ENCODE assay signal across 8 mouse cellular contexts in genomic region chr19:4928781-4929180, GRCm38 (mm10). TPM values are rescaled to one million over a fixed set of nuclear protein-coding genes. Genes with fewer than 3 reads are reported as not detected.
DNase-seq lines count a peak whose midpoint lies in the region; ATAC-seq lines count a peak whose summit lies in the region.

No protein-coding gene starts in this region.

- peaks cover 25% of the 10 kb centered on the region for H3K36me3 ChIP-seq in hindbrain, embryonic 12.5 days

- no peaks in the 10 kb centered on the region for H3K9me3 ChIP-seq in hindbrain, embryonic 12.5 days (replicated peaks)

- peak overlapping the region; percentile 84 for H3K4me2 ChIP-seq in hindbrain, embryonic 12.5 days (replicated peaks)

- WGBS in hindbrain, embryonic 12.5 days: 62% methylated on average over 5 of the region's 5 CpGs

- no peak; the same call in 1 of the 2 replicates for ATAC-seq in hindbrain, embryonic 12.5 days (ENCODE audit: low FRiP score)

- H3K27ac ChIP-seq in hindbrain, embryonic 12.5 days: peak overlapping the region; percentile 84

- H3K4me3 ChIP-seq in hindbrain, embryonic 12.5 days: peak overlapping the region; percentile 66

- intact Hi-C loops in left cerebral cortex, postnatal 25 days (cut with DNase I): no loop called here

- DNase-seq in adrenal gland, adult 2 months: peak; percentile 38
- DNase-seq in adrenal gland, postnatal 25 days: no peak
- DNase-seq in ovary, postnatal 36 days (ENCODE audit: low spot score): peak; percentile 29
- DNase-seq in ovary, postnatal 10 days (ENCODE audit: low spot score): no peak
- peak; percentile 24 for DNase-seq in lung, postnatal 36 days
- DNase-seq in spleen, postnatal 4 days (ENCODE audit: low spot score in 2 of 2): no peak
- DNase-seq in left cerebral cortex, postnatal 25 days (ENCODE audit: low spot score in 2 of 2): no peak

- H3K27me3 ChIP-seq in hindbrain, embryonic 12.5 days: 0 out of 2 replicates have a peak, but pooled peaks cover 3% of the 10 kb centered on the region

- H3K4me1 ChIP-seq in hindbrain, embryonic 12.5 days: peaks cover 23% of the 10 kb centered on the region

- peak overlapping the region; percentile 64 for H3K9ac ChIP-seq in hindbrain, embryonic 12.5 days

RNA-seq across cellular contexts. Expression of gene Dpp3, which starts 0.7 kb away (rescaled TPM):
- total RNA-seq in adrenal gland, adult 2 months (2021): 100 to 1,000 TPM in 1 of 2 experiments, 10 to 100 TPM in 1; 93.0 to 104 TPM
- 259 and 313 TPM in 2 replicates for polyA plus RNA-seq in adrenal gland, adult 2 months (2012; rRNA removed)
- total RNA-seq in adrenal gland, postnatal 25 days (2021): 102 and 126 TPM in 2 replicates
- polyA plus RNA-seq in hindbrain, embryonic 12.5 days (2016; fragmentation: Nextera tagmentation; extraction: Ambion mirVana): 167 TPM in 2 replicates
- total RNA-seq in left cerebral cortex, postnatal 25 days (2021): 10 to 100 TPM; 43.6 to 44.4 TPM

RNA-seq across cellular contexts. Expression of gene Peli3, which starts 14.1 kb away (rescaled TPM):
- total RNA-seq in adrenal gland, adult 2 months (2021): 10 to 100 TPM in 1 of 2 experiments, 1 to 10 TPM in 1; 8.9 to 11.8 TPM
- 15.4 and 16.5 TPM in 2 replicates for polyA plus RNA-seq in adrenal gland, adult 2 months (2012; rRNA removed)
- 8.4 and 11.4 TPM in 2 replicates for total RNA-seq in adrenal gland, postnatal 25 days (2021)
- 6.5 and 6.7 TPM in 2 replicates for polyA plus RNA-seq in hindbrain, embryonic 12.5 days (2016; fragmentation: Nextera tagmentation; extraction: Ambion mirVana)
- 10 to 100 TPM; 19.6 to 26.1 TPM for total RNA-seq in left cerebral cortex, postnatal 25 days (2021)

RNA-seq across cellular contexts. Expression of gene Bbs1, which starts 22.4 kb away (rescaled TPM):
- total RNA-seq in adrenal gland, adult 2 months (2021): 10 to 100 TPM in 1 of 2 experiments, 1 to 10 TPM in 1; 5.9 to 13.9 TPM
- 6.1 and 6.2 TPM in 2 replicates for polyA plus RNA-seq in adrenal gland, adult 2 months (2012; rRNA removed)
- 8.4 and 12.3 TPM in 2 replicates for total RNA-seq in adrenal gland, postnatal 25 days (2021)
- 7.2 and 9.8 TPM in 2 replicates for polyA plus RNA-seq in hindbrain, embryonic 12.5 days (2016; fragmentation: Nextera tagmentation; extraction: Ambion mirVana)
- total RNA-seq in left cerebral cortex, postnatal 25 days (2021): 10 to 100 TPM; 41.5 to 44.1 TPM

RNA-seq across cellular contexts. Expression of gene Mrpl11, which starts 33.2 kb away (rescaled TPM):
- 10 to 100 TPM; 43.1 to 60.6 TPM for total RNA-seq in adrenal gland, adult 2 months (2021)
- polyA plus RNA-seq in adrenal gland, adult 2 months (2012; rRNA removed): 16.3 and 19.7 TPM in 2 replicates
- 51.7 and 51.8 TPM in 2 replicates for total RNA-seq in adrenal gland, postnatal 25 days (2021)
- polyA plus RNA-seq in hindbrain, embryonic 12.5 days (2016; fragmentation: Nextera tagmentation; extraction: Ambion mirVana): 116 and 124 TPM in 2 replicates
- total RNA-seq in left cerebral cortex, postnatal 25 days (2021): 10 to 100 TPM; 52.6 to 58.0 TPM

RNA-seq across cellular contexts. Expression of gene Zdhhc24, which starts 50.3 kb away (rescaled TPM):
- total RNA-seq in adrenal gland, adult 2 months (2021): 10 to 100 TPM; 16.7 to 21.8 TPM
- 78.3 and 80.4 TPM in 2 replicates for polyA plus RNA-seq in adrenal gland, adult 2 months (2012; rRNA removed)
- 21.0 and 23.3 TPM in 2 replicates for total RNA-seq in adrenal gland, postnatal 25 days (2021)
- 21.1 and 21.4 TPM in 2 replicates for polyA plus RNA-seq in hindbrain, embryonic 12.5 days (2016; fragmentation: Nextera tagmentation; extraction: Ambion mirVana)
- 10 to 100 TPM; 25.0 to 25.9 TPM for total RNA-seq in left cerebral cortex, postnatal 25 days (2021)

Comparison
In these comparisons a context has a peak if more than half of its experiments do, and no peak if none do; other contexts are left out.
1. DNase-seq: peak in adrenal gland, adult 2 months (single experiment), ovary, postnatal 36 days (single experiment) and lung, postnatal 36 days (single experiment); none in adrenal gland, postnatal 25 days (single experiment), ovary, postnatal 10 days (single experiment), spleen, postnatal 4 days (0 of 2) and left cerebral cortex, postnatal 25 days (0 of 2).